Mouse (Mus musculus): ENCODE results near the gene Dscam. TPM values are rescaled to one million over a fixed set of nuclear protein-coding genes. Genes with fewer than 3 reads are reported as not detected.

Dscam gene
- polyA plus RNA-seq, 1 experiment from 2014 or later = 0.11 TPM

DNA sequence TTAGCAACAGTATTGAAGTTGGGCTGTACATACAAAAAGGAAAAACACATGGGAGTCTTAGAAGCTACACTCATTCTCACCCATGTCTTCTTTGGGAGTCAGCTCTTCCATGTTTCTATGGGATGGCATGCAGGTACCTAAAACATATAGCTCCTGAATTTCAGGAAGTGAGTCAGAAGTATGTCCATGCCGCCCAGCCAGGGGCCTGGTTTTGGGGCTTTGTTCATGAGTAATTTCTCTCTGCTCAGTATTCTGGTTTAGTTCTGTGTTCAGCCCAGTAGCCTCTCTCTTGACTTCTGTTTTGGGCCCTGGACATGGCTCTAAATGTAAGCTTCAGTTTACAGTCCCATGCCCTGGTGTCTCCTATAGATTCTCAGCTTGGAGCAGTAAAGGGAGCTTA lies 242.5 kb downstream of the Dscam start:
- WGBS = 82% methylated on average over 1 of the region's 1 CpGs
- no peaks in the 10 kb centered on the region for H3K4me1 ChIP-seq
- ATAC-seq (ENCODE audit: insufficient number of reproducible peaks, insufficient read depth, low FRiP score, low TSS enrichment, low read depth) = no peak
- H3K9me3 ChIP-seq = no peaks in the 10 kb centered on the region
- H3K4me3 ChIP-seq = no peak overlapping the region
- no peaks in the 10 kb centered on the region for H3K36me3 ChIP-seq
- no peak overlapping the region for H3K4me2 ChIP-seq
- H3K9ac ChIP-seq = no peak overlapping the region
- no peak overlapping the region for H3K27ac ChIP-seq
- H3K27me3 ChIP-seq = no peaks in the 10 kb centered on the region

GRCm38 (mm10) chr16:96927408-96927807 lies 243.1 kb downstream of the Dscam start:
- no peaks in the 10 kb centered on the region for H3K27me3 ChIP-seq
- no peaks in the 10 kb centered on the region for H3K9me3 ChIP-seq
- no peaks in the 10 kb centered on the region for H3K4me1 ChIP-seq
- no peak overlapping the region for H3K27ac ChIP-seq
- H3K9ac ChIP-seq = no peak overlapping the region
- no peak overlapping the region for H3K4me3 ChIP-seq
- ATAC-seq (ENCODE audit: insufficient number of reproducible peaks, insufficient read depth, low FRiP score, low TSS enrichment, low read depth) = no peak
- no peak overlapping the region for H3K4me2 ChIP-seq
- H3K36me3 ChIP-seq = no peaks in the 10 kb centered on the region

GRCm38 (mm10) chr16:96926977-96927376 lies 243.6 kb downstream of the Dscam start:
- H3K4me3 ChIP-seq = no peak overlapping the region
- H3K4me2 ChIP-seq = no peak overlapping the region
- H3K36me3 ChIP-seq = no peaks in the 10 kb centered on the region
- H3K27me3 ChIP-seq = no peaks in the 10 kb centered on the region
- WGBS = 64% methylated on average over 3 of the region's 3 CpGs
- H3K4me1 ChIP-seq = no peaks in the 10 kb centered on the region
- H3K9me3 ChIP-seq = no peaks in the 10 kb centered on the region
- H3K27ac ChIP-seq = no peak overlapping the region
- no peak for ATAC-seq (ENCODE audit: insufficient number of reproducible peaks, insufficient read depth, low FRiP score, low TSS enrichment, low read depth)
- H3K9ac ChIP-seq = no peak overlapping the region

GRCm38 (mm10) chr16:96923941-96924340 lies 246.6 kb downstream of the Dscam start:
- Histone ChIP-seq H3K36me3 (no peaks in the 10 kb centered on the region), H3K9me3 (no peaks in the 10 kb centered on the region), H3K4me1 (no peaks in the 10 kb centered on the region), H3K27me3 (no peaks in the 10 kb centered on the region), H3K27ac (no peak overlapping the region), H3K4me3 (no peak overlapping the region), H3K4me2 (no peak overlapping the region), H3K9ac (no peak overlapping the region)
- no peak for ATAC-seq (ENCODE audit: insufficient number of reproducible peaks, insufficient read depth, low FRiP score, low TSS enrichment, low read depth)
- WGBS = 86% methylated on average over 4 of the region's 4 CpGs

GRCm38 (mm10) chr16:96914495-96914894 lies 256.1 kb downstream of the Dscam start:
- no peak overlapping the region for H3K4me3 ChIP-seq
- no peaks in the 10 kb centered on the region for H3K9me3 ChIP-seq
- no peaks in the 10 kb centered on the region for H3K36me3 ChIP-seq
- no peak overlapping the region for H3K9ac ChIP-seq
- no peak overlapping the region for H3K4me2 ChIP-seq
- H3K27me3 ChIP-seq = no peaks in the 10 kb centered on the region
- ATAC-seq (ENCODE audit: insufficient number of reproducible peaks, insufficient read depth, low FRiP score, low TSS enrichment, low read depth) = no peak
- no peak overlapping the region for H3K27ac ChIP-seq
- no peaks in the 10 kb centered on the region for H3K4me1 ChIP-seq
- 88% methylated on average over 3 of the region's 3 CpGs for WGBS

DNA sequence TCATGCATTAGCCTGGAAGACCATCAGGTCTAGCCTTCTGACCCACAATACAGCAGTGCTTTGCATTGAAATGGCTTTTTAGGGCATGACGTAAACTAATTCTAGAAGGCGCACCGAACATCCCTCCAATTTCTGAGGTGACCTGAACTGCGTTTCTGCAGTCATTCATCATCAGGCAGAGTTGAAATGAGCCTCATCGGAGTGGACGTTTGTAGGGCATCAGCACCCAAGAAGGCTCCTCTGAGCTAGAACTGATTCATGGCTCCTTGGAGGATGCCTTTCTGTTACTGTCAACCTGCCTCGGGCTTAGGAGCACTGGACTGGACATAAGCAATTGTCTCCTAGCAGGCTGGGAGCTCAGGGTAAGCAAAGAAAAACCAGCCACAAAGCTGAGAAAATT lies 257.7 kb downstream of the Dscam start:
- H3K4me1 ChIP-seq = no peaks in the 10 kb centered on the region
- WGBS = 80% methylated on average over 7 of the region's 7 CpGs
- H3K9me3 ChIP-seq = no peaks in the 10 kb centered on the region
- no peaks in the 10 kb centered on the region for H3K36me3 ChIP-seq
- H3K27me3 ChIP-seq = no peaks in the 10 kb centered on the region
- no peak overlapping the region for H3K9ac ChIP-seq
- H3K27ac ChIP-seq = no peak overlapping the region
- H3K4me2 ChIP-seq = no peak overlapping the region
- H3K4me3 ChIP-seq = no peak overlapping the region
- ATAC-seq (ENCODE audit: insufficient number of reproducible peaks, insufficient read depth, low FRiP score, low TSS enrichment, low read depth) = no peak

DNA sequence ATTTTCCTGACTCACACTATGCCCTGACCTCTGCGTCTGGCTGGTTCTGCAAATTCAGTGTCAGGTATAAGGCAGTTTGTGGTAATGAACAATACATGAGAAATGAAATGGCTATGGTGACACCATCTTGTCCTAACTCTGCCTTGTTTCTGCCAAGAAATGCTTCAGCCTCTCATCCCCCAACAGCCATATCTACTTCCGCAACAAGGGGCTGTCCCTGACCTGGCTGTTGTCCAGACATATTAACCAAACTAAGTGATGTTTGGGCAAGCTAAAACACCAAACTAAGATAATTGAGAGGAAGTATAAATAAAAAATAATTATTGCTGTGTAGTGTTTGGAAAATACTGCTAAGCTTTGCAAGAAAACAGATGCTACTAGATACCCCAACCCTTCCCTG lies 258.4 kb downstream of the Dscam start:
- H3K27ac ChIP-seq = no peak overlapping the region
- no peak overlapping the region for H3K4me3 ChIP-seq
- WGBS = 93% methylated on average over 2 of the region's 2 CpGs
- no peaks in the 10 kb centered on the region for H3K4me1 ChIP-seq
- H3K27me3 ChIP-seq = no peaks in the 10 kb centered on the region
- H3K36me3 ChIP-seq = no peaks in the 10 kb centered on the region
- no peak for ATAC-seq (ENCODE audit: insufficient number of reproducible peaks, insufficient read depth, low FRiP score, low TSS enrichment, low read depth)
- no peak overlapping the region for H3K4me2 ChIP-seq
- no peak overlapping the region for H3K9ac ChIP-seq
- H3K9me3 ChIP-seq = no peaks in the 10 kb centered on the region

DNA sequence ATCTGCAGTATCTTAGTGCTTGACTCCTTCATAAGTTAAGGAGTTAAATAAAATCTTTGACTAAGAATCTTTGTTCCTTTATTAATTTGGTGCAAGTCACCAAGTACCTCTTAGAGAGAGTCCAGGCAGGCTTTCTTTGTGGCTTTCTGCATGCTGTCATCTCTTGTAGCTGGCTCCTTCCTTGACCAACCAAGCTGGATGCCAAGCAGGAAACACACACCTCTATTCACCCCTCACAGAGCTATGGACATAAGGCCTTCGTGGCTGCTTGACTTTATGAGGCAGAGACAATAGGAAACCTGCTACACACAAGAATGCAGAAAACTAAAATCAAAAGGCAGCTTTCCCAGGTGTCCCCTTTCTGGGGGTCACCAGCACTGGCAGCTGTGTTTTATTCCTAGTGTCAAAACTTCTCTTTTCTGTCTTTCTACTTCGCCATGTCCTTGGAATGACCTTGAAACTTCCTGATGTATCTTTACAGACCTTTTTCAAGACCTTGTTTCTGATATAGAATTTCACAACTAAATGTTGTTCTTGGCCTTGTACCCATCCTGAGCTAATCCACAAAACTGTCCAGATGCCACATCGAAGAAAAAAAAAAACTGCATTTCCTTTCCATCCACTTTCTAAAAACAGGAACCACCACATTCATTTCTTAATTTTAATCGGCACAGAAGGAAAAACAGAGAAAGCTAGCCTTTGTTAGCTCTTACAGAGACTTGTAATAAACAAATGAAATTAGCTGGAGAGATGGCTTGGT lies 260.0 kb downstream of the Dscam start:
- Histone ChIP-seq H3K4me1 (no peaks in the 10 kb centered on the region), H3K9me3 (no peaks in the 10 kb centered on the region), H3K4me3 (no peak overlapping the region), H3K9ac (no peak overlapping the region), H3K36me3 (no peaks in the 10 kb centered on the region), H3K4me2 (no peak overlapping the region), H3K27me3 (no peaks in the 10 kb centered on the region), H3K27ac (no peak overlapping the region)
- no peak for ATAC-seq (ENCODE audit: insufficient number of reproducible peaks, insufficient read depth, low FRiP score, low TSS enrichment, low read depth)
- 61% methylated on average over 4 of the region's 4 CpGs for WGBS

DNA sequence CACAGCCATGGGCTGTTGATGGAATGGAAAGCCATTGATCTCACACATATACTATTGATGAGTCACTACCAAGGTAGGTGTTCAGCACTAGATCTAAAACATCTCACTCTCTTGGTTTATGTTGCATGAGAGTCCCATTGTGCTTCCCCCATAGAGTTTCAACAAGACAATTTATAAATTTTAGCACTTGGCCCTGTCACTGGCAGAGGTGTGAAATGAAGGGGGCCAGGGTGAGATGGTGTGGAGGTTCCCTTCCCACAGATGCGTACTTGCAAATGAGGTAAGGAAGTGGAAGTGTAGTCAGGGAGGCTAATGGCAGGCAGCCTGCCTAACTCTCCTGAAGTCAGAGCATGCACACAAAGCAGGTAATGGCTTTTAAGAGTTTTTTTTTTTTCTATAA lies 262.7 kb downstream of the Dscam start:
- whole genome bisulfite sequencing = 98% methylated on average over 1 of the region's 1 CpGs
- H3K4me3 ChIP-seq = no peak overlapping the region
- no peaks in the 10 kb centered on the region for H3K4me1 ChIP-seq
- H3K36me3 ChIP-seq = no peaks in the 10 kb centered on the region
- no peaks in the 10 kb centered on the region for H3K27me3 ChIP-seq
- ATAC-seq (ENCODE audit: insufficient number of reproducible peaks, insufficient read depth, low FRiP score, low TSS enrichment, low read depth) = no peak
- no peak overlapping the region for H3K27ac ChIP-seq
- H3K9ac ChIP-seq = no peak overlapping the region
- H3K9me3 ChIP-seq = no peaks in the 10 kb centered on the region
- no peak overlapping the region for H3K4me2 ChIP-seq

- ATAC-seq (ENCODE audit: insufficient number of reproducible peaks, insufficient read depth, low FRiP score, low TSS enrichment, low read depth) = no peak
- H3K9ac ChIP-seq = no peak overlapping the region
These were observed 263.5 kb downstream of the Dscam start for GRCm38 (mm10) chr16:96907081-96907480.

DNA sequence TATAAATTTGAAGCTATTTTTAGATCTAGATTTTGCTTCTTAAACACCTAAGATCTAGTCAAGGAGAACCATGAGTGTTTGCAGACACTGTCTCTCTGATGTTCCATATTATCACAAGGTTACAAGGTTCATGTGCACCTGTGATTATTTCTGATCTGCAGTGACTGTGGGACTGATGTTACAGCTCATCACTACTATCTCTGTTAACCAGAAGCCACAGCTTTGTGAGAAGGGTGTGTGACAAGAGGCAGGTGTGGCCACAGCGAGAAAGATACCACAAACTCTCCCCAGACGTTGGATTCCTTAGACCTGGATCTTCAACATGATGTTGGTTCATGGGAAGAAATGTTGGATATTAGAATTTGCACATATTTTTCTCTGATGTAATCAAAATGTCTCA lies 263.9 kb downstream of the Dscam start:
- no peak overlapping the region for H3K4me3 ChIP-seq
- no peaks in the 10 kb centered on the region for H3K4me1 ChIP-seq
- H3K4me2 ChIP-seq = no peak overlapping the region
- no peak overlapping the region for H3K27ac ChIP-seq
- H3K9me3 ChIP-seq = no peaks in the 10 kb centered on the region
- no peaks in the 10 kb centered on the region for H3K27me3 ChIP-seq
- H3K36me3 ChIP-seq = no peaks in the 10 kb centered on the region
- no peak for ATAC-seq (ENCODE audit: insufficient number of reproducible peaks, insufficient read depth, low FRiP score, low TSS enrichment, low read depth)
- H3K9ac ChIP-seq = no peak overlapping the region
- 77% methylated on average over 2 of the region's 2 CpGs for WGBS

More at GRCm38 (mm10) chr16:96907081-96907480, 263.5 kb downstream of the Dscam start:
- Histone ChIP-seq H3K9me3 (no peaks in the 10 kb centered on the region), H3K4me3 (no peak overlapping the region), H3K4me2 (no peak overlapping the region), H3K27ac (no peak overlapping the region), H3K4me1 (no peaks in the 10 kb centered on the region), H3K27me3 (no peaks in the 10 kb centered on the region), H3K36me3 (no peaks in the 10 kb centered on the region)
- WGBS = 91% methylated on average over 1 of the region's 1 CpGs

DNA sequence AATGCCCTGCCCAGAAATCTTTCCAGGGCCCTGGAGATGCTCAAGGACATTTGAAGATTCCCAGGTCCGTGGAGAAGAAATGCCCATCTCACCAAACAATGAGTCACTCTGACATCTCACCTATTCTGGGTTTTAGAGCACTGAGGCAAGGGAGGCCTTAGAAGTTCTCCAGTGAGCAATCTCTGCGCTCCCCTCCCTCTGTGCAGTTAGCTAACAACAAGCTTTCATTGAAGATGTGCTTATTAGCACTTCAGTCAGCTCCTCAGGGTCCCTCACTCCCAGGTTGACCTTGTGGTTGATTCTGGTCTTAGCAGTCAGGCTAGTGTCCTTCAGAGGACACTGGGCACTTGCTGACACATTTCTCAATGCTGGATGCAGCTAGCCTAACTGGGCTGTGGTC lies 265.8 kb downstream of the Dscam start:
- H3K27ac ChIP-seq = no peak overlapping the region
- 66% methylated on average over 2 of the region's 2 CpGs for WGBS
- no peaks in the 10 kb centered on the region for H3K9me3 ChIP-seq
- no peak overlapping the region for H3K9ac ChIP-seq
- H3K4me2 ChIP-seq = no peak overlapping the region
- no peaks in the 10 kb centered on the region for H3K27me3 ChIP-seq
- no peak overlapping the region for H3K4me3 ChIP-seq
- no peak for ATAC-seq (ENCODE audit: insufficient number of reproducible peaks, insufficient read depth, low FRiP score, low TSS enrichment, low read depth)
- H3K4me1 ChIP-seq = no peaks in the 10 kb centered on the region
- H3K36me3 ChIP-seq = no peaks in the 10 kb centered on the region

All from embryonic facial prominence, embryonic 13.5 days (tissue).